Comparison of ENCODE assay signal across 23 mouse cellular contexts in the genomic region with DNA sequence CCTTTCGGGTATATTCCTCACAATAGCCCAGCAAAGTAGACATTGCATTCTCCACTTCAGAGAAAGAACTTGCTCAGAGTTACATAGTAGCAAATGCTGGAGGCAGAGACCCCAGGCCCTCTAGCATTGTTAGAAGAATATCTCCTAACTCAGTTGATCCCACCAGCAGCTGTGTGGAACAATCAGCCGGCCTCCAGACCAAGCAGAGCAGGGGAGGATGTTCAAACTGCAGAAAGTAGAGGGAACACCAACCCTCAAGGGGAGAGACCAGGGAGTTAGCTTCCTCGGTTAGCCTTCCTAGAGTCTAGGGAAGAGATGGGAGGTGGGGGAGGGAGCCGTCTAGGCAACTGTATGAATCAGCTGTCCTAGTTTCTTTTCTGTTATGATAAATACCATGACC. TPM values are rescaled to one million over a fixed set of nuclear protein-coding genes. Genes with fewer than 3 reads are reported as not detected.
DNase-seq lines count a peak whose midpoint lies in the region; ATAC-seq and TF ChIP-seq lines count a peak whose summit lies in the region.
"Had no signal": no experiment of that assay in that cellular context is flagged by ENCODE, and none has a peak within 500 bp of the region (broad histone marks: within the 10 kb centered on the region; RNA-seq: fewer than 3 reads in every experiment).

No protein-coding gene starts in this region.

- no peak overlapping the region for H3K4me3 ChIP-seq in midbrain, embryonic 11.5 days (ENCODE audit: low read depth, low read length)
- H3K4me3 ChIP-seq in midbrain, embryonic 13.5 days (replicated peaks) = no peak overlapping the region
- H3K4me3 ChIP-seq in small intestine, adult 2 months (ENCODE audit: low read depth, low read length) = no peak overlapping the region
- H3K4me3 ChIP-seq: embryonic facial prominence, embryonic 13.5 days; embryonic facial prominence, embryonic 15.5 days; erythroblast, embryonic 14.5 days; forebrain, embryonic 10.5 days; forebrain, embryonic 12.5 days had no signal

- ATAC-seq in midbrain, embryonic 11.5 days (ENCODE audit: low FRiP score) = no peak
- no peak for ATAC-seq in midbrain, embryonic 13.5 days
- ATAC-seq: forebrain, embryonic 14.5 days; forebrain, embryonic 16.5 days had no signal

- H3K4me1 ChIP-seq in midbrain, embryonic 11.5 days (ENCODE audit: control insufficient read depth, insufficient read depth, low read length) = no peaks in the 10 kb centered on the region
- no peaks in the 10 kb centered on the region for H3K4me1 ChIP-seq in midbrain, embryonic 13.5 days (replicated peaks)
- no peaks in the 10 kb centered on the region for H3K4me1 ChIP-seq in small intestine, adult 2 months (ENCODE audit: control insufficient read depth, insufficient read depth, insufficient read length, low read length)
- H3K4me1 ChIP-seq: embryonic facial prominence, embryonic 13.5 days; embryonic facial prominence, embryonic 15.5 days; forebrain, embryonic 10.5 days; forebrain, embryonic 12.5 days had no signal

- H3K9me3 ChIP-seq in midbrain, embryonic 11.5 days (ENCODE audit: control insufficient read depth, low read length) = no peaks in the 10 kb centered on the region
- H3K9me3 ChIP-seq in midbrain, embryonic 13.5 days = no peaks in the 10 kb centered on the region
- H3K9me3 ChIP-seq: embryonic facial prominence, embryonic 13.5 days; embryonic facial prominence, embryonic 15.5 days; forebrain, embryonic 10.5 days; forebrain, embryonic 12.5 days had no signal

- 70% methylated on average over 4 of the region's 4 CpGs for whole genome bisulfite sequencing in midbrain, embryonic 11.5 days
- 81% methylated on average over 4 of the region's 4 CpGs for WGBS in midbrain, embryonic 13.5 days
- WGBS in small intestine, adult 2 months = 69% methylated on average over 4 of the region's 4 CpGs

- TF ChIP-seq POLR2A in small intestine, adult 2 months (IDR thresholded peaks at IDR 0.05; ENCODE audit: low read depth, low read length) = no peak

- no peaks in the 10 kb centered on the region for H3K36me3 ChIP-seq in midbrain, embryonic 11.5 days (ENCODE audit: control insufficient read depth, insufficient read depth, low read length)
- H3K36me3 ChIP-seq in midbrain, embryonic 13.5 days = no peaks in the 10 kb centered on the region
- no peaks in the 10 kb centered on the region for H3K36me3 ChIP-seq in small intestine, adult 2 months (ENCODE audit: control insufficient read depth, insufficient read depth, low read length)
- H3K36me3 ChIP-seq: embryonic facial prominence, embryonic 13.5 days; embryonic facial prominence, embryonic 15.5 days; forebrain, embryonic 10.5 days; forebrain, embryonic 12.5 days had no signal

- H3K27ac ChIP-seq in midbrain, embryonic 11.5 days (ENCODE audit: low read depth, low read length) = no peak overlapping the region
- H3K27ac ChIP-seq in midbrain, embryonic 13.5 days = no peak overlapping the region
- 0 out of 2 replicates have a peak overlapping the region, but pooled peaks have one; percentile 2 for H3K27ac ChIP-seq in small intestine, adult 2 months (ENCODE audit: insufficient read depth, low read depth, low read length)
- H3K27ac ChIP-seq: embryonic facial prominence, embryonic 13.5 days; embryonic facial prominence, embryonic 15.5 days; forebrain, embryonic 10.5 days; forebrain, embryonic 12.5 days had no signal

- H3K9ac ChIP-seq in midbrain, embryonic 11.5 days (ENCODE audit: low read length) = no peak overlapping the region
- H3K9ac ChIP-seq in midbrain, embryonic 13.5 days (replicated peaks) = no peak overlapping the region
- H3K9ac ChIP-seq: embryonic facial prominence, embryonic 13.5 days; embryonic facial prominence, embryonic 15.5 days; forebrain, embryonic 12.5 days had no signal

- peak; percentile 14 for DNase-seq in adrenal gland, adult 2 months
- DNase-seq in adrenal gland, postnatal 14 days = no peak
- DNase-seq in midbrain, embryonic 11.5 days (ENCODE audit: low spot score, missing footprints) = peak; percentile 70
- peak; percentile 13 for DNase-seq in brain, adult 2 months (ENCODE audit: low read depth, low spot score)
- DNase-seq in kidney, postnatal 25 days = no peak
- DNase-seq: cerebellum, adult 11-12 months; cerebellum, adult 2 months; cerebellum, adult 9-10 months; cerebellum, postnatal 10 days; cerebellum, postnatal 25 days had no signal

- no peak for TF ChIP-seq CTCF in small intestine, adult 2 months (IDR thresholded peaks at IDR 0.05; ENCODE audit: extremely low read depth, insufficient read length, insufficient replicate concordance, low read depth, low read length)

- no peak overlapping the region for H3K4me2 ChIP-seq in midbrain, embryonic 11.5 days
- no peak overlapping the region for H3K4me2 ChIP-seq in midbrain, embryonic 13.5 days (replicated peaks)
- H3K4me2 ChIP-seq: embryonic facial prominence, embryonic 13.5 days; embryonic facial prominence, embryonic 15.5 days; forebrain, embryonic 12.5 days had no signal

- no peaks in the 10 kb centered on the region for H3K27me3 ChIP-seq in midbrain, embryonic 11.5 days (ENCODE audit: control insufficient read depth, insufficient read depth, low read length)
- H3K27me3 ChIP-seq in midbrain, embryonic 13.5 days = no peaks in the 10 kb centered on the region
- no peaks in the 10 kb centered on the region for H3K27me3 ChIP-seq in small intestine, adult 2 months (ENCODE audit: control insufficient read depth, insufficient read depth, low read length)
- H3K27me3 ChIP-seq: embryonic facial prominence, embryonic 13.5 days; embryonic facial prominence, embryonic 15.5 days; forebrain, embryonic 12.5 days had no signal

RNA-seq across cellular contexts. Expression of gene Cpn1, which starts 6.1 kb away (rescaled TPM):
- total RNA-seq in adrenal gland, adult 2 months (2021) = under 1 TPM; 0.14 to 0.66 TPM
- polyA plus RNA-seq in adrenal gland, adult 2 months (2012; rRNA removed) = not detected in 2 replicates
- total RNA-seq in adrenal gland, postnatal 14 days (2021) = 0.86 and 23.9 TPM in 2 replicates
- polyA plus RNA-seq in midbrain, embryonic 11.5 days (2014; fragmentation: Nextera tagmentation; extraction: Ambion mirVana) = 0.14 and 0.28 TPM in 2 replicates
- polyA plus RNA-seq in midbrain, embryonic 13.5 days (2015; fragmentation: Nextera tagmentation; extraction: Ambion mirVana) = 0.16 and 0.24 TPM in 2 replicates
- polyA plus RNA-seq in small intestine, adult 2 months (2012; rRNA removed) = 0.96 and 11.3 TPM in 2 replicates
- total RNA-seq: adrenal gland, adult 18-20 months had no signal
- polyA plus RNA-seq: embryonic facial prominence, embryonic 11.5 days; embryonic facial prominence, embryonic 13.5 days had no signal

RNA-seq across cellular contexts. Expression of gene Cyp2c23, which starts 36.5 kb away (rescaled TPM):
- total RNA-seq in adrenal gland, adult 2 months (2021) = 1 to 10 TPM in 1 of 2 experiments, under 1 TPM in 1; 0.62 to 1.7 TPM
- polyA plus RNA-seq in adrenal gland, adult 2 months (2012; rRNA removed) = 0.19 and 0.35 TPM in 2 replicates
- 1.1 and 21.3 TPM in 2 replicates for total RNA-seq in adrenal gland, postnatal 14 days (2021)
- polyA plus RNA-seq in midbrain, embryonic 11.5 days (2014; fragmentation: Nextera tagmentation; extraction: Ambion mirVana) = not detected in 2 replicates
- 0.08 TPM in 1 of 2 replicates, not detected in the other for polyA plus RNA-seq in midbrain, embryonic 13.5 days (2015; fragmentation: Nextera tagmentation; extraction: Ambion mirVana)
- 0.37 and 0.71 TPM in 2 replicates for polyA plus RNA-seq in small intestine, adult 2 months (2012; rRNA removed)
- total RNA-seq: MEL had no signal
- polyA plus RNA-seq: C2C12; cerebellum, adult 2 months; embryonic facial prominence, embryonic 11.5 days; embryonic facial prominence, embryonic 13.5 days; embryonic facial prominence, embryonic 15.5 days; erythroblast, embryonic 14.5 days; forebrain, embryonic 10.5 days; forebrain, embryonic 12.5 days; forebrain, embryonic 14.5 days; forebrain, embryonic 16.5 days had no signal

RNA-seq across cellular contexts. Expression of gene Dnmbp, which starts 52.5 kb away (rescaled TPM):
- 10 to 100 TPM; 13.3 to 13.9 TPM for total RNA-seq in adrenal gland, adult 2 months (2021)
- 10.8 and 11.3 TPM in 2 replicates for polyA plus RNA-seq in adrenal gland, adult 2 months (2012; rRNA removed)
- 14.0 and 15.8 TPM in 2 replicates for total RNA-seq in adrenal gland, postnatal 14 days (2021)
- polyA plus RNA-seq in midbrain, embryonic 11.5 days (2014; fragmentation: Nextera tagmentation; extraction: Ambion mirVana) = 13.5 and 14.5 TPM in 2 replicates
- polyA plus RNA-seq in midbrain, embryonic 13.5 days (2015; fragmentation: Nextera tagmentation; extraction: Ambion mirVana) = 9.8 and 10.8 TPM in 2 replicates
- polyA plus RNA-seq in small intestine, adult 2 months (2012; rRNA removed) = 19.4 and 53.4 TPM in 2 replicates
- polyA plus RNA-seq: erythroblast, embryonic 14.5 days had no signal

Comparison
In these comparisons a context has a peak if more than half of its experiments do, and no peak if none do; other contexts are left out.
1. DNase-seq: peak in adrenal gland, adult 2 months (single experiment), midbrain, embryonic 11.5 days (single experiment) and brain, adult 2 months (single experiment); none in adrenal gland, postnatal 14 days (single experiment) and kidney, postnatal 25 days (0 of 2).